Mouse (Mus musculus) Patski (cell line): ENCODE measurements around the gene Apob. TPM values are rescaled to one million over a fixed set of nuclear protein-coding genes. Genes with fewer than 3 reads are reported as not detected.

ENCODE experiments used
- ATAC-seq: fragments of 100-300 bp; one replicate; pipeline ENCODE4 v1.8.0; 2021
- CTCF ChIA-PET: fragments of 350-600 bp; sonication (Branson Sonifier 250); formaldehyde crosslinking; loops from one replicate; lab custom pipeline; 2022; ENCODE audit warnings: inconsistent platforms; lab: Charles Lee
- POLR2A ChIA-PET: fragments of 350-600 bp; sonication (Branson Sonifier 250); formaldehyde crosslinking; loops from one replicate; lab custom pipeline; 2022; ENCODE audit warnings: antibody characterized with exemption, inconsistent platforms; lab: Charles Lee
- DNase-seq: peaks from one replicate; pipeline ENCODE4 v3.0.0-alpha.2; 2011; ENCODE audit warnings: low read depth, low spot score
- H3K27me3 ChIP-seq: fragments of 371-371 bp; one replicate; pipeline ENCODE4 v1.5.1; 2021
- CTCF ChIP-seq: fragments of 100-300 bp; IDR thresholded peaks from one replicate; pipeline ENCODE4 v1.5.1; 2021
- in situ Hi-C: fragments of 300-500 bp; cut with MboI; formaldehyde crosslinking; loops from 3 replicates; pipeline ENCODE4 v1.11.1; 2018; ENCODE audit warnings: low pct_unique_long_range_greater_than_20kb, mixed read lengths
- polyA plus RNA-seq: library from polyadenylated mRNA; unstranded; gene quantifications from one replicate; pipeline ENCODE4 v1.2.3, GENCODE M21; 2021

Gene Apob
- polyA plus RNA-seq, 1 experiment from 2014 or later, result 0.01 TPM

DNA sequence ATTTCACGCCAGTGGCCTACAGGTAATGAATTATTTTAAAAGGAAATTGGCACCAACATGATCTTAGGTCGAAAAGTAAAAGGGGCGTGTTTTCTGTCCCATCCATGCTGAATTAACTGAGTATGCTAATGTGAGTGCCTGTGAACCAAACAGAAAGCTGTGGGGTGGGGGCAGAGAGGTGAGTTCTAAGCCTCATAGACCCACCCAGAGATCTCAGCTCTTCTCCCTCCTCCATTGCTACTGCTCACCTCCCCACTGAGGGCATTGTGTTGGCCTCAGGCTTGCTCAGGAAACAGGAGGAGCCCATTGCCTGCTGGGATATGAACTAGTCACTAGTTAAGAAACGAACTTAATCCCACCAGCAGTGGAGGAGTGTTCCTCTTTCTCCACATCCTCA, 54.9 kb downstream of the Apob start:
- TF ChIP-seq CTCF, result no peak
- in situ Hi-C loops, result no loop called here
- ChIA-PET POLR2A (no interaction called here), CTCF (no interaction called here)
- ATAC-seq (no peak), DNase-seq (no peak)
- no peaks in the 10 kb centered on the region for H3K27me3 ChIP-seq

DNA sequence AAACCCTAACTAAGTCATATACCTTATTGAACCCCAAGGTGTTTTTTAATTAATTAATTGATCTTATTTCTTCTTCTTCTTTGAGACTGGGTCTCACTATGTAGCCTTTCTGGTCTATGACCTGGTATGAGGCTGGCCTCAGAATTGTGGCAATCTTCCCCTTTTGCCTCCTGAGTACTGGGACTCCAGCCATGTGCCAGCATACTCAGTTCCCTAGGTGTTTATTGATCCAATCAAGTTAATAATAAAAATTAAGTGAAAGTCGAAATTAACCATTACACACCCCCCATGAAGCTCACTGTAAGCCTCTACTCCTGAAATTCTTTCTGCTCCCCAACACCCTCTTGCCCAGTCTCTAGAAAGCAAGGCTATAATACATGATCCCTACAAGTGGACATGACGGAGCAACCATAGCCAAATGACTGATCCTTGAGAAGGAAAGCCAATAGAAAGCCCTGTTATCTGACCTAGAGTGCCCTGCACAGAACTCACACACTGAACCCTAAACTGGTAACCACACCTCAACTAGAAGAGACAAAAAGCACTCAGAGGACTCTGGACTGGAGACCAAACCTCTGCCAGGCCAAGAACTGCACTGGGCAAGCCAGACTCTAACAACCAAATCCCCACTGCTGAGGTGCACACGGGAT, 60.8 kb downstream of the Apob start:
- DNase-seq (no peak), ATAC-seq (no peak)
- peaks cover 10% of the 10 kb centered on the region for H3K27me3 ChIP-seq
- in situ Hi-C loops, result no loop called here
- TF ChIP-seq CTCF, result no peak
- ChIA-PET POLR2A (no interaction called here), CTCF (no interaction called here)

- DNase-seq (no peak), ATAC-seq (no peak)
- peaks cover 10% of the 10 kb centered on the region for H3K27me3 ChIP-seq
- TF ChIP-seq CTCF, result no peak
- ChIA-PET CTCF (no interaction called here), POLR2A (no interaction called here)
- in situ Hi-C loops, result no loop called here
Observed at GRCm38 (mm10) chr12:8042626-8043394, 65.4 kb downstream of the Apob start.

DNA sequence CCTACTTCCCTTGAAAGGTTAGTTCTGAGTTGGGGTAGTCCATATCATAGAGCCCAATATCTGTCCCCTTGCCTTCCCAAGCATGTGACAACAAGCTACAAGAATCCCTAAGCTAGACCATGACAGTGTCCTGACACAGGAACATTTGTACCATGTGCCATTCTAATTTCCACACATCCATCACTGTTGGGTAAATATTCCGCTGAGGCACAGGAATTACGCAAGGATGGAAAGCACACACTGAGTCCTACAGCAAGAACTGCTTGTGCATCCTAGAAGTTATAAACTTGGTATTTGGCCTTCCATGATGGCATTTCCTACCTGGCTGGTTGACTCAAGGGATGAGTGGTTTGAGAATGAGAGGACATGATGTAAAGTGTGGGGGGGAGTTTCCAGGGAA, 69.6 kb downstream of the Apob start:
- CTCF ChIA-PET, result no interaction called here
- POLR2A ChIA-PET, result no interaction called here
- in situ Hi-C loops, result no loop called here
- no peak for DNase-seq
- no peak for ATAC-seq
- H3K27me3 ChIP-seq, result peaks cover 10% of the 10 kb centered on the region
- TF ChIP-seq CTCF, result no peak

GRCm38 (mm10) chr12:8047789-8048309, 70.4 kb downstream of the Apob start:
- no peak for ATAC-seq
- H3K27me3 ChIP-seq, result peaks cover 7% of the 10 kb centered on the region
- CTCF ChIA-PET, result interaction anchor here (1.1 to 2.8 kb wide), 2 partner anchors 12 to 185 kb away, joined by 3 to 10 read pairs; no protein-coding TSS in a partner anchor
- in situ Hi-C loops, result no loop called here
- no peak for TF ChIP-seq CTCF
- DNase-seq, result no peak
- POLR2A ChIA-PET, result no interaction called here

DNA sequence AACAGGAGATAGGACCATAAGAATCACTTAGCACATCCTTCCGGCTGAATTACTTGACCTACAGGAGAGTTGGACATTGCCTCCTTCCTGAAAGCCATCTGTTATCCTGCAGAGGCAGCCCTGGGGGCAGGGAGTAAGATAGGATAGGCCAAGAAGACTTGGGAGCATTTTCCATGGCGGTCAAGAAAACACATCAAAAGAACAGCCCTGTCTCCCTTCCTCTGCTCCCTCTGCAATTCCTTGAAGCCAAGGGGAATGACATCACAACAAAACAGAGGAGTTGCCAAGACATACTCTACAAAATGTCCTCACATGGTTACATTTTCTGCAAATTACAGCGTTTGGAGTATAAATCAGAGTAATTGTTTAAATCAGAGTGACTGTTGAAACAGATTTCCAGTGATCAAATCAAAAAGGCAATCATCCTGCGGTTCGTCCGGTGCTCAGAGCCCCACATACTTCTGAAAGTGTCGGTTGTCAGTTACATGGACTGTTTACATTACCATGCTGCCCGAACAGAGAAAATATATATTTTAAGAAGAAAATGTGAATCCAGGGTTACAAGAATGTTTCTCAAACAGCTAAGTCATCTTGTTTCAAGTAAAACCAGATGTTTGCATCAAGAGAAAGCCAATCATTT, 78.7 kb downstream of the Apob start:
- CTCF ChIA-PET, result no interaction called here
- in situ Hi-C loops, result loop anchor here (5.0 to 25.0 kb wide), 2 partner anchors 176 to 481 kb away; no protein-coding TSS in a partner anchor
- POLR2A ChIA-PET, result no interaction called here
- ATAC-seq (no peak), DNase-seq (no peak)
- TF ChIP-seq CTCF, result no peak
- H3K27me3 ChIP-seq, result peaks cover 15% of the 10 kb centered on the region

DNA sequence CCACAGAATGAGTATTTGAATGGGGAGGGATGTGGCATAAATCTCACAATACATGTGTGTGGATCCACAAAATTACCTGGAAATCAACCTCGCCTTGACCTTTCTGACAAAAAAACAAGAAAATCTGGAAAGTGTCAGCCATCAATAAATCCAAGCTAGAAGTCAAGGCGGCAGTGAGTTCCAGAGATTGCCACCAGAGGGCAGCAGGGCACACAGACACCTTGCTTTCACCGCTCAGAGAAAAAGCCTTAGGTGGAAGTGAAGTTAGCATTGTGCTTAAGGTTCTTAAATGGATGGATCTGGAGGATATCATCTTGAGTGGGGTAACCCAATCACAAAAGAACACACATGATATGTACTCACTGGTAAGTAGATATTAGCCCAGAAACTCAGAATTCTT, 82.1 kb downstream of the Apob start:
- ChIA-PET POLR2A (no interaction called here), CTCF (interaction anchor here (1.4 to 2.5 kb wide), 5 partner anchors 9 to 246 kb away, joined by 3 to 15 read pairs (median 4); no protein-coding TSS in a partner anchor)
- TF ChIP-seq CTCF, result peak; percentile 87
- no peak for ATAC-seq
- H3K27me3 ChIP-seq, result peaks cover 9% of the 10 kb centered on the region
- in situ Hi-C loops, result loop anchor here (5.0 to 25.0 kb wide), 2 partner anchors 173 to 478 kb away; no protein-coding TSS in a partner anchor
- DNase-seq, result no peak

DNA sequence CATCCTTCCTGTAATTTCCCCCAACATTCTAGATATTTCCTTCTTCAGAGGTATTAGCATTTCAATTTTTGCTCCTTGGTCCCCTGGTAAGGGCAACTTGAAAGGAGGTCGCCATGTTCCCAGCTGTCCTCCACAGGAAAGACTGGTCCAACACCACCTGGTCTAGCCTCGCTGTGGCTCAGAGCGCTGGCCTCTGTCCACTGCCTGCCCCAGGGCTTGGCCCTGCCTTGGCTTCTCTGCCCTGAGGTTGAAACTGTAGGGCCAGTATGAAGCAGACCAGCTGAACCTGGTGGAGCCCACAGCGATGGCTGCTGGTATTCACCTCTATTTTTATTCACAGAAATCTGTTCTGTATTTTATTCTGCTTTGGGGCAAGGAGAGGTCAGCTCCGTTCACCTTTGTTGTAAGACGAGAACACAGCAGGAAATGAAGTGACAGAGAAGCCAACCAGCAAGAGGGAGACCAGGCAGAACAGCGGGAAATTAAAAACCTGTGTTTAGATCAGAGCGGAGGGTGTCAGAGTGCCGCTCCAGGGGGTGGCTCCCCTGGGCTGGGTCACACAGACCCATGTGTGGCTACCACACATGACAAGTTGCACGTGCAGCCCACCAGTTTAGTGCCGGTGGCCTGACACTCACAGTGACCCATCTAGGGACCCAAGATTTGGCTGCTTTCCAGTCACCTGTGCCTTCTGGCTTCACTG, 86.1 kb downstream of the Apob start:
- POLR2A ChIA-PET, result no interaction called here
- ATAC-seq, result no peak
- CTCF ChIA-PET, result no interaction called here
- TF ChIP-seq CTCF, result no peak
- no peak for DNase-seq
- in situ Hi-C loops, result loop anchor here (25.0 kb wide), 1 partner anchor 474 kb away; no protein-coding TSS in a partner anchor
- H3K27me3 ChIP-seq, result peaks cover 3% of the 10 kb centered on the region

Other genes starting within 250 kb of the Apob start
- 33.1 TPM for gene Ldah, start 230.5 kb downstream of the Apob start, polyA plus RNA-seq